Mouse (Mus musculus) spleen, adult 18-20 months (tissue): ENCODE data around the gene Rtkn2.

ENCODE experiments used
- DNase-seq, 2 experiments: peaks; one replicate each; pipeline ENCODE4 v3.0.0; 2022; ENCODE audit warnings: mixed read lengths in 2 of 2

Rtkn2 gene

GRCm38 (mm10) chr10:67979401-67980157, at the start of gene Rtkn2:
Gene Rtkn2, plus strand, starts transcription at chr10:67979570.
- DNase-seq, result peak; percentile 78 to 90

DNA sequence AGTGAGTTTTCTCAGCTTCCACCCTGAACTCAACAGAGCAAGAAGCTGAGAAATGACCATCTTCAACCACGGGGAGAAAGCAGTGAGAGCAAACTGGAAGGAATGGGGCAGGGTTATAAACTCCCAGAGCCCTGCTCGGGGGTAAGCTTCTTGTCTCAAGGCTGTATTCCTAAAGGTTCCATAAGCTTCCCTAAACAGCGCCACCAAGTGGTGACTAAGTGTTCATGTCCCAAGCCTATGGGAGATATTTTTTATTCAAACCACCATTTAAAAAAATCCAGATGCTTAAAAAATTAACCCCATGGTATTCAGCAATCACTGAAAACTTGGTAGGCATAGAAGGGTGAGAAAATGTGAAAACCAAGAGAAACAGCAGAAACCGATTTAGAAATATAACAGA, 48.0 kb upstream of the Rtkn2 start:
- no peak for DNase-seq

- no peak for DNase-seq
Measured at GRCm38 (mm10) chr10:67932780-67933179, 46.6 kb upstream of the Rtkn2 start.

- DNase-seq, result no peak
Measured at GRCm38 (mm10) chr10:67936944-67937343, 42.4 kb upstream of the Rtkn2 start.

- no peak for DNase-seq
Measured at GRCm38 (mm10) chr10:67937775-67938174, 41.6 kb upstream of the Rtkn2 start.

DNA sequence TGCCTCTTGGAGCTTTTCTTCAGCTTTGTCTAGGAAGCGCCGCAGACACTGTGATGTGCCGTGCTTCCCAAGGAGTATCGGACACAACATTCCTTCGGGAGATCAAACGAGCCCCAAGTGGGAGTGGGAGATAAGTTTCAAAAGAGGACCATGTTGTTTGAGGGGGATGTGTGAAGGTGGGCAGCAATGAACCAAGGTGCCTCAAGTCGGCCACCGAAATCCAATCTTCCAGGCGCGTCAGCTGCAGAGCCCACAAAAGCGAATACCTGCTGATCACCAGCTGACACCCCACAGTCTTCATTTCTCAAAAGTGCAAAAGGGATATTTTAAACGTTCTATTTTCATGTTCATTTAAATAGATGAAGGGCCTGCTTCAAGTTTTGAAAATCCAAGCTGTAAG, 39.8 kb upstream of the Rtkn2 start:
- DNase-seq, result no peak

GRCm38 (mm10) chr10:67943513-67943912, 35.9 kb upstream of the Rtkn2 start:
- no peak for DNase-seq

- DNase-seq, result no peak
Measured at GRCm38 (mm10) chr10:67950059-67950748, 29.2 kb upstream of the Rtkn2 start.

GRCm38 (mm10) chr10:67951690-67952089, 27.7 kb upstream of the Rtkn2 start:
- DNase-seq, result no peak

DNA sequence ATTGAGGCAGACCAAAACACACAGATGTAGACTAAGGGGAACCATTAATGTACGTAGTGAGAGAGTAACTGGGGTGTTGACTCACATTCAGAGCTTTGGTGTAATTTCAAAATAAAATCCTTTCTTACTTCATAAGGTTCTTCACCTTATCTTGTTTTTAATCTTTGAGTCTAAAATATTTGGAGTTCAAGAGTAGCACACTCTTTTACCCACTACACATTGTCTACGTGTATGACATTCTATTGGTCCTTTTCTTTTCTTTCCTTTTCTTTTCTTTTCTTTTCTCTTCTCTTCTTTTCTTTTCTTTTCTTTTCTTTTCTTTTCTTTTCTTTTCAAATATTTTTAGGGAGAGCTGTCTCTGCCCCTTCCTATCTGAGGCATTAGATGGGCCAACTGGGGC, 23.4 kb upstream of the Rtkn2 start:
- no peak for DNase-seq

GRCm38 (mm10) chr10:67959982-67960381, 19.4 kb upstream of the Rtkn2 start:
- no peak for DNase-seq

DNA sequence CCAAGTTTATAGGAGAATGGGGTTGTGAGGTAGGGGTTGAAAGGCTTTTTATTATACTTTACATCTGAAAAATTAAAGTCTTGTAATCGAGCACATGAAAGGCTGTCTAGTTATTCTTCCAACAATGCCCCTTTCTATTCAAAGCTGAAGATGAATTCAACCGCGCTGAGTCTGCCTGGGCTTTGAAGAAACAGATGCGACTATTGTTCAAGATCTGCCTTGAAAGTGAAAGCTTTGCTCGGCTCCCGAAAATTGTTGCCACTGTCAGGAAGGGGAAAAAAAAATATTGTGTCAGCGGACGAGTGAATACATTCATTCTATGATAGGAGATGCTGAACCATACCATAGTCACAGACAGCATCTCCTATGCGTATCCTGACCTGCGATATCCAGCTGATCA, 16.9 kb upstream of the Rtkn2 start:
- DNase-seq, result no peak

DNA sequence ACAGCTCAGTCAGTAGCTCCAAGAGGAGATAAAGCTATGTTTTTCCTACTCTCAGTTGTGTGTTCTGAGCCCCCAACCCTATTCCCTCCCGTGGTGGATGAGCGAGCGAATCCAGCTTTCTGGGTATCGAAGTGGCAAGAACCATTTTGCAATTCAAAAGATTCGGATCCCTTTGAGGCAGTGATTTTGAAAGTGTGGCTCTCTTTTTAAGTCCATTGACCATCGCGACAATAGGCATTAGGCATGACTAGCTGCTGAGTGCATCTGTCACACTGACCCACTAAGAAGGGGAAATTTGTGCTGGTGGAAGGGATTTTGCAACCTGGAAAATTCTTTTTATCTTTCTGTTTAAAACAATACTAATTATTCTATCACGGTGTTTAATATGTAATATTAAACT, 15.3 kb upstream of the Rtkn2 start:
- no peak for DNase-seq

- no peak for DNase-seq
Measured at GRCm38 (mm10) chr10:67965251-67965986, 14.0 kb upstream of the Rtkn2 start.

DNA sequence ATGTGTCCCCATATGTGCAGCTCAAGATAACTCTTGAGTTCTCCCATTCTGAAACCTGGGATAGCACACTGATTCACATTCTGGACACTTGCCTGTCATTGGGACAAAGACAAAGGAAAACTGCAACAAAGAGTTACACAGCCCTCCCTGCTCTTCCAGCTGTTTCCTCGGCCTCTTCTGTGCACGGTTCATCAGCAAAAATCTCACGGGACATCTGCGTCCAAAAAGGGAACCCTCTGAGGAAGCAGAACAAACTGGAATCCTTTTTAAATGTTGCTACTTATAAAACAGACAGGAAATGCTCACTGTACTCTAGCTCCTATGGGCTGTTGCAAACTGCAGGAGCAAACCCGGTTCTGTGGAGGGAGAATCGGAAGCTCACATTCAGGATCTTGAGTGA, 13.3 kb upstream of the Rtkn2 start:
- no peak for DNase-seq

DNA sequence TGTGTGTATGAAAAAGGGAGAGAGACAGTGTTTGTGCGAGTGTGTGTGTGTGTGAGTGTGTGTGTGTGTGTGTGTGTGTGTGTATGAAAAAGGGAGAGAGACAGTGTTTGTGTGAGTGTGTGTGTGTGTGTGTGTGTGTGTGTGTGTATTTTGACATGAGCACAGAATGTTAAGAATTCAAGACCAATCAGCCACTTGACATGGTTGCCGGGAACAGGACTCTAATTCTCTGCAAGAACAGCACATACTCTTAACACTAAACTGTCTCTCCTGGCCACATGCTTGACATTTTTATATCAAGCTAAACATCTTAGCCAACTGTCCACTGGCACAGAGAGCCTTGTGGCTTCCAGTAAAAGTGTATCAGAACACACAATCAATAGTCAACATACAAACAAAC, 12.4 kb upstream of the Rtkn2 start:
- DNase-seq, result no peak

DNA sequence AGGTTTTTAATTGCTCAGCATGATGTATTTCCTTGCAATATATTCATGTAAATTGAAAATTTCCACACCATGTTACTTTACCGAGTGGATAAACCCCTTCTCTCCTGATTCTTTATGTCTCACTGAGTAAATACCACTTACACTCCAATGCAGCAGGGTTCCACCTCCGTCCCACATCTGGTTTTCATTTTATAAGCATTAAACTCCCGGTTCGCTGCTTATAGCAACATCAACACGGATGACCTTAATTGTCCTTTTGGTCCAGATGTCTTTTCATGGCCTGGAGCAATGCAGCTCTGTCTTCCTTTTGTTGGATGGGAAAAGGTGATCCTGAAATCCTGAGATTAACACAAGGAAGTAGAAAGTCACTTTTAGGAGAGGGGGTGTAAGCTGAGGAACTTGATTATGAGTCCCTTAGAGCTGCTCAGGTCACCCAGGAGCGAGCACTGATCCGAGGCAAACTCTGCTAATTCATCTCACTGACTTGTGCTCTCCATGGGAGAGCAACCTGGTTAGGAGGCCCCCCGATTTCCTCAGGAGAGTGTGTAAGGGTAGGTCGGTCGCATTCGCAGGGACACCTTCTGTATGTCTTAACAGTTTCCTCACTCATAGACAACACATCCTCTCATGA, 8.1 kb upstream of the Rtkn2 start:
- DNase-seq, result no peak

DNA sequence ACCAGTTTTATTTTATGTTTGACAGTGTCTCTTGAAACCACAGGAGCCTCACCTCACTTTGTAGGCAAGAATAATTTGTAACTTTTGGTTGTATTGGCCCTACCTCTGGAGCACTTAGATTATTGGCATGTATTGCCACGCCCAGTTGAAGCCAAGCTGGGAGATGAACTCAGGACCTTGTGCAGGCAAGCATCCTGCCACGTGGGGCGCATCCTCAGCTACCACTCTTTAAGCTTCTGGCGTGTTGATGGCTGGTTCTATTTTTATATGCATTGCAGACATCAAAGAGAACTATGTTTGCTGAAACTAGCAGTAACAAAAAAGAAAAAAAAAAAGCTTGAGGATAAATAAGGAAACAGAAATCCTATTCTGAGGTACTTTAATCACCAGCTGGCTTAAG, 2.1 kb upstream of the Rtkn2 start:
- DNase-seq, result no peak

GRCm38 (mm10) chr10:67983776-67984175, 4.4 kb downstream of the Rtkn2 start:
- DNase-seq, result no peak

DNA sequence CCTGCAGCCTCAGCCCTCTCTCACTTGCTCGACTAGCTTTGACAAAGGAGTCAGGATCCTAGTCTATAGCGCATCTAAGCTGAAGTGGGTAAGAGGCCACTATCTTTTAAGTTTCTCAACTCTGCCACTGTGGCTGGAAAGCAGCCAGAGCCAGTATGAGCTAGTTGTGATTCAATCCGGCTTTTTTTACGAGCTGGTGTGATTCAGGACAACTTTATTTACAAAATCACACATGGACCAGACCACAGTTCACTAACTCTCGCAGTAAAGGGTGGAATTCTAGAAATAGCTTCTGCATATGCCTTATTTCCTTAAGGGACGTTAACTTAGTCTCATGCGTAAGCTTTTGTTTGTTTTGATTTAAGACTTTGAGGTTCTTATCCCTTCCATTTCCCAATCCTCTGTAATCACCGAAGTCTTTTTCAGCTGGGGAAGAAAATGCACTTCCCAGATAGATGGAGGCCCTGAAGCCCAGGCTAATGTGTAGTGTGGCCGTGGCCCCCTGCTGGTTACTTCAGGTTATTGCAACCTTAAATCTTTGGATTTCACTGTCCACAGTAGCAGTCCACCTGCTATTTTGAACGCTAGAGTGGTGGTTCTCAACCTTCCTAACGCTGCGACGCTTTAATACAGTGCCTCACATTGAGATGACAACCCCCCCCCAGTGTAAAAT, 5.0 kb downstream of the Rtkn2 start:
- peak in 1 of 2 experiments; percentile 37 for DNase-seq

GRCm38 (mm10) chr10:67985100-67985499, 5.7 kb downstream of the Rtkn2 start:
- no peak for DNase-seq

- DNase-seq, result no peak
Measured at GRCm38 (mm10) chr10:67995356-67995755, 16.0 kb downstream of the Rtkn2 start.

- peak in 1 of 2 experiments; percentile 16 for DNase-seq
Measured at GRCm38 (mm10) chr10:67996171-67996570, 16.8 kb downstream of the Rtkn2 start.
